Mouse (Mus musculus): ENCODE measurements at regions not wholly inside any gene's neighbourhood (a gene's known extent, or its start where the extent isn't known, plus 50 kb on each side); places are given as distances from the start of the nearest gene placed in this dataset.

- TF ChIP-seq HCFC1 (IDR thresholded peaks at IDR 0.05; ENCODE audit: borderline replicate concordance, insufficient read depth, low read length), result no peak
- no peak for TF ChIP-seq ZC3H11A (IDR thresholded peaks at IDR 0.05; ENCODE audit: borderline replicate concordance, low read depth, low read length)
- TF ChIP-seq CHD2 (IDR thresholded peaks at IDR 0.05; ENCODE audit: low read depth, low read length), result no peak
- TF ChIP-seq MAFK (IDR thresholded peaks at IDR 0.05; ENCODE audit: insufficient read depth, low read depth, low read length), result no peak
- no peak for TF ChIP-seq ZNF384 (IDR thresholded peaks at IDR 0.05; ENCODE audit: low read depth, low read length)
- no peak for DNase-seq (ENCODE audit: low read depth, low spot score)
- H3K9me3 ChIP-seq (ENCODE audit: control insufficient read depth, insufficient read depth, low read depth, low read length), result no peaks in the 10 kb centered on the region
- no peak overlapping the region for H3K4me3 ChIP-seq (ENCODE audit: insufficient read depth in 1 of 2, low read depth in 1 of 2, low read length in 2 of 2, poor library complexity in 1 of 2, severe bottlenecking in 1 of 2)
- H3K9ac ChIP-seq (ENCODE audit: insufficient read depth, low read depth, low read length, poor library complexity, severe bottlenecking), result no peak overlapping the region
- no peaks in the 10 kb centered on the region for H3K36me3 ChIP-seq (ENCODE audit: control insufficient read depth, insufficient read depth, low read length, poor library complexity, severe bottlenecking)
- in situ Hi-C loops (cut with MboI; ENCODE audit: low sequenced_read_pairs in 2 of 2, unreplicated experiment in 2 of 2), result no loop called here
- H3K4me1 ChIP-seq (ENCODE audit: control insufficient read depth in 2 of 2, insufficient read depth in 2 of 2, low read length in 2 of 2, poor library complexity in 1 of 2), result no peaks in the 10 kb centered on the region
- no peak overlapping the region for H3K27ac ChIP-seq (ENCODE audit: insufficient read depth, low read depth, low read length, poor library complexity, severe bottlenecking)
Measured at GRCm38 (mm10) chr10:72581311-72581710, 73.3 kb upstream of the Zwint start.

GRCm38 (mm10) chr10:72588561-72588960 is 66.1 kb upstream of the Zwint start:
- Histone ChIP-seq H3K4me1 (ENCODE audit: control insufficient read depth in 2 of 2, insufficient read depth in 2 of 2, low read length in 2 of 2, poor library complexity in 1 of 2) (no peaks in the 10 kb centered on the region), H3K36me3 (ENCODE audit: control insufficient read depth, insufficient read depth, low read length, poor library complexity, severe bottlenecking) (no peaks in the 10 kb centered on the region), H3K9ac (ENCODE audit: insufficient read depth, low read depth, low read length, poor library complexity, severe bottlenecking) (no peak overlapping the region), H3K9me3 (ENCODE audit: control insufficient read depth, insufficient read depth, low read depth, low read length) (no peaks in the 10 kb centered on the region), H3K4me3 (ENCODE audit: insufficient read depth in 1 of 2, low read depth in 1 of 2, low read length in 2 of 2, poor library complexity in 1 of 2, severe bottlenecking in 1 of 2) (no peak overlapping the region), H3K27ac (ENCODE audit: insufficient read depth, low read depth, low read length, poor library complexity, severe bottlenecking) (no peak overlapping the region)
- TF ChIP-seq ZC3H11A (IDR thresholded peaks at IDR 0.05; ENCODE audit: borderline replicate concordance, low read depth, low read length) (no peak), CHD2 (IDR thresholded peaks at IDR 0.05; ENCODE audit: low read depth, low read length) (no peak), ZNF384 (IDR thresholded peaks at IDR 0.05; ENCODE audit: low read depth, low read length) (no peak), HCFC1 (IDR thresholded peaks at IDR 0.05; ENCODE audit: borderline replicate concordance, insufficient read depth, low read length) (no peak), MAFK (IDR thresholded peaks at IDR 0.05; ENCODE audit: insufficient read depth, low read depth, low read length) (no peak)
- in situ Hi-C loops (cut with MboI; ENCODE audit: low sequenced_read_pairs in 2 of 2, unreplicated experiment in 2 of 2), result no loop called here
- DNase-seq (ENCODE audit: low read depth, low spot score), result no peak

GRCm38 (mm10) chr10:72593049-72593448 is 61.6 kb upstream of the Zwint start:
- H3K27ac ChIP-seq (ENCODE audit: insufficient read depth, low read depth, low read length, poor library complexity, severe bottlenecking), result no peak overlapping the region
- in situ Hi-C loops (cut with MboI; ENCODE audit: low sequenced_read_pairs in 2 of 2, unreplicated experiment in 2 of 2), result no loop called here
- H3K4me3 ChIP-seq (ENCODE audit: insufficient read depth in 1 of 2, low read depth in 1 of 2, low read length in 2 of 2, poor library complexity in 1 of 2, severe bottlenecking in 1 of 2), result no peak overlapping the region
- no peak for DNase-seq (ENCODE audit: low read depth, low spot score)
- H3K9me3 ChIP-seq (ENCODE audit: control insufficient read depth, insufficient read depth, low read depth, low read length), result no peaks in the 10 kb centered on the region
- no peak for TF ChIP-seq ZC3H11A (IDR thresholded peaks at IDR 0.05; ENCODE audit: borderline replicate concordance, low read depth, low read length)
- TF ChIP-seq MAFK (IDR thresholded peaks at IDR 0.05; ENCODE audit: insufficient read depth, low read depth, low read length), result no peak
- no peak for TF ChIP-seq ZNF384 (IDR thresholded peaks at IDR 0.05; ENCODE audit: low read depth, low read length)
- TF ChIP-seq HCFC1 (IDR thresholded peaks at IDR 0.05; ENCODE audit: borderline replicate concordance, insufficient read depth, low read length), result no peak
- no peak for TF ChIP-seq CHD2 (IDR thresholded peaks at IDR 0.05; ENCODE audit: low read depth, low read length)
- no peaks in the 10 kb centered on the region for H3K4me1 ChIP-seq (ENCODE audit: control insufficient read depth in 2 of 2, insufficient read depth in 2 of 2, low read length in 2 of 2, poor library complexity in 1 of 2)
- H3K36me3 ChIP-seq (ENCODE audit: control insufficient read depth, insufficient read depth, low read length, poor library complexity, severe bottlenecking), result no peaks in the 10 kb centered on the region
- no peak overlapping the region for H3K9ac ChIP-seq (ENCODE audit: insufficient read depth, low read depth, low read length, poor library complexity, severe bottlenecking)
